Mouse (Mus musculus) CH12.LX (cell line): Measurements from ENCODE around the gene Ugt1a6a.
"Not testable (repeated sequence)": the region's sequence is repeated elsewhere in the genome, so short reads cannot be mapped to it uniquely, and the experiment has no call there.

ENCODE experiments used
- CTCF ChIP-seq, 2 experiments: IDR thresholded peaks in 1 of 2; conservative IDR thresholded peaks in 1 of 2; 2 replicates each; pipeline ENCODE4 v1.5.1; 2011 to 2012; ENCODE audit warnings: low read depth in 2 of 2, low read length in 2 of 2, improper control_type of control experiment in 1 of 2, inconsistent platforms in 1 of 2, mild to moderate bottlenecking in 1 of 2, moderate library complexity in 1 of 2
- POLR2A ChIP-seq: IDR thresholded peaks from 2 replicates; pipeline ENCODE4 v1.6.1; 2011; ENCODE audit warnings: low read depth, mild to moderate bottlenecking, improper control_type of control experiment, low read length
- RCOR1 ChIP-seq: conservative IDR thresholded peaks from 2 replicates; pipeline ENCODE4 v1.6.1; 2012; ENCODE audit warnings: low read depth, mild to moderate bottlenecking, inconsistent platforms, low read length, improper control_type of control experiment
- ZC3H11A ChIP-seq: IDR thresholded peaks from 2 replicates; pipeline ENCODE4 v1.6.1; 2012; ENCODE audit warnings: low read depth, mild to moderate bottlenecking, inconsistent platforms, low read length, improper control_type of control experiment

DNA sequence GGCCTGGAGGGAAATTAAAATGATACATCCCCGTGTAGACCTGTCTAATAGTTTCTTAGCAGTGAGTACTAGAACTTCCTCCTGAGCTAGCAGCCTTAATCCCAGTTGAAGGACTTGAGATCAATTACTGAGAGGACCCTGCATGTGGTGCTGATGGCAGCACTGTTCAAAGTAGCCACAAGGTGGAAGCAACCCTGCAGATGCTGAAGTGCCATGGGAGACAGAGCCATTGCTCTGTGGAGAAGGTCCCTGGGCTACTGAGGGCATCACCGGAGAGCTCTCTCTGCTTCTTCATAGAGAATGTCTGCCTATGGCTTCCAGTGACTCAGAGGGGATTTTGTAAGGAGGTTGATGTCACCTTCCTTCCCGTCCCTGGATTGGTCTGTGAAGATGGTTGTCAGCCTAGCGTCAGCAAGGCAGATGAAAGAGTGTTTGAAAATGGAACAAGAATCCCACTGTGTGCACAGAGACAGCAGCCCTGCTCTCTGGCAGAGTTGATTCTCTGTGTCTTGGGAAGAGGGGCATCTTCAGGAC lies 8.7 kb upstream of the Ugt1a6a start:
- not testable (repeated sequence) for TF ChIP-seq POLR2A, RCOR1, ZC3H11A
- TF ChIP-seq CTCF (conservative IDR thresholded peaks at IDR 0.05 in 1 of 2, IDR thresholded peaks at IDR 0.05 in 1 of 2; ENCODE audit: low read depth in 2 of 2, low read length in 2 of 2) = peak in 1 of 2 experiments; percentile 55; a peak in 2 of 4 replicates
